Mouse (Mus musculus) neural tube, embryonic 12.5 days (tissue): Measurements from ENCODE around the gene Ring1. TPM values are rescaled to one million over a fixed set of nuclear protein-coding genes. Genes with fewer than 3 reads are reported as not detected.

Experiments used
- ATAC-seq: fragments of 200-750 bp; cut with Nextera tagmentation; 2 replicates; pipeline ENCODE4 v1.8.0; 2017; ENCODE audit warnings: low read depth, mild to moderate bottlenecking, moderate TSS enrichment, moderate library complexity; ENCODE audit not compliant: low FRiP score
- H3K27ac ChIP-seq: fragments of 300-500 bp; sonication (generic); 2 replicates; pipeline ENCODE4 v1.5.1; 2016
- H3K27me3 ChIP-seq: fragments of 300-500 bp; sonication (generic); replicated peaks from 2 replicates; pipeline ENCODE4 v1.6.1; 2016; ENCODE audit warnings: mild to moderate bottlenecking
- H3K36me3 ChIP-seq: fragments of 300-500 bp; sonication (generic); 2 replicates; pipeline ENCODE4 v1.6.1; 2016; ENCODE audit warnings: mild to moderate bottlenecking
- H3K4me1 ChIP-seq: fragments of 300-500 bp; sonication (generic); 2 replicates; pipeline ENCODE4 v1.6.1; 2016
- H3K4me2 ChIP-seq: fragments of 300-500 bp; sonication (generic); replicated peaks from 2 replicates; pipeline ENCODE4 v1.6.1; 2016; ENCODE audit warnings: mild to moderate bottlenecking
- H3K4me3 ChIP-seq: fragments of 300-500 bp; sonication (generic); 2 replicates; pipeline ENCODE4 v1.5.1; 2016
- H3K9ac ChIP-seq: fragments of 300-500 bp; sonication (generic); 2 replicates; pipeline ENCODE4 v1.6.1; 2016; ENCODE audit warnings: mild to moderate bottlenecking
- H3K9me3 ChIP-seq: fragments of 300-500 bp; sonication (generic); 2 replicates; pipeline ENCODE4 v1.6.1; 2016; ENCODE audit warnings: mild to moderate bottlenecking
- WGBS: fragments of 180-500 bp; shearing (Covaris S2); methylation state at CpG from one replicate; pipeline ENCODE4 v1.1.7; 2016; 5-methylcytosine and 5-hydroxymethylcytosine counted together
- polyA plus RNA-seq: library from polyadenylated mRNA; unstranded; fragments of >200 nt; fragmentation: Nextera tagmentation; extraction: Ambion mirVana; gene quantifications from 2 replicates; pipeline ENCODE4 v1.2.1, GENCODE M21; 2016

Gene Ring1
- polyA plus RNA-seq, 1 experiment from 2014 or later: 30.7 TPM

DNA sequence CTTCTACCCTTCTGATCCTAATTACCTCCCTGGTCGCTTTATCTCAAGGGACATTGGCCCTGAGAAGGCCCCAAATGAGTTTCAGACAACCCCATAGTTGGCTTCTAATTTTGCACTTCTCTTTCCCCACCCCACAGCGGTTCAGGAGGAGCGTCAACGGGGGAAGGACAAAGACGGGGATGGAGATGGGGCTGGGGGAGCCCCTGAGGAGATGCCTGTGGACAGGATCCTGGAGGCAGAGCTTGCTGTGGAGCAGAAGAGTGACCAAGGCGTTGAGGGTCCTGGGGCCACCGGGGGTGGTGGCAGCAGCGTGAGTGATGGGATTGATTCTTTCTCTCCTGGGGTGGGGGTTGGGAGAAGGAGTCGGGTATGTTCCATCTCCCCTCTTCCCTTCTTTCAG lies 11.0 kb upstream of the Ring1 start:
- Histone ChIP-seq H3K4me2 (no peak overlapping the region), H3K9ac (no peak overlapping the region), H3K4me1 (peaks cover 48% of the 10 kb centered on the region), H3K27ac (no peak overlapping the region), H3K36me3 (peaks cover 42% of the 10 kb centered on the region), H3K9me3 (no peaks in the 10 kb centered on the region), H3K4me3 (no peak overlapping the region), H3K27me3 (no peaks in the 10 kb centered on the region)
- 92% methylated on average over 9 of the region's 9 CpGs for WGBS
- no peak for ATAC-seq

DNA sequence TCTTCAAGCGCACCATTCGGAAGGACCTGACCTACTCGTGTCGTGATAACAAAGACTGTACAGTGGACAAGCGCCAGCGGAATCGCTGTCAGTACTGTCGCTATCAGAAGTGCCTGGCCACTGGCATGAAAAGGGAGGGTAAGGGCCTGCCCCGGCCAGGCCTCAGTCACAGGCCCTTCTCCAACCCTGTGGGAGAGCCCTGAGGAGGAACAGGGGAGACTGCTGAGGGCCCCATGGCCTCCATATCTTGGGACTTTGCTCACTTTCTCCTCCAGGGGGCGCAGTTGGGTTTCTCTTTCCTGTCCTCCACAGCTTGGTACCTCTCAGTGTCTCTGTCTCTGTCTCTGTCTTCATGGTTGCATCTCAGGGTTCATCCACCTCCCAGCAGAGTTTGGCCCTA lies 9.6 kb upstream of the Ring1 start:
- no peaks in the 10 kb centered on the region for H3K9me3 ChIP-seq
- H3K27me3 ChIP-seq: no peaks in the 10 kb centered on the region
- no peak overlapping the region for H3K4me3 ChIP-seq
- H3K27ac ChIP-seq: no peak overlapping the region
- WGBS: 76% methylated on average over 10 of the region's 10 CpGs
- H3K36me3 ChIP-seq: peaks cover 53% of the 10 kb centered on the region
- peaks cover 50% of the 10 kb centered on the region for H3K4me1 ChIP-seq
- no peak overlapping the region for H3K9ac ChIP-seq
- ATAC-seq: no peak
- 0 out of 2 replicates have a peak overlapping the region, but pooled peaks have one; percentile 3 for H3K4me2 ChIP-seq

DNA sequence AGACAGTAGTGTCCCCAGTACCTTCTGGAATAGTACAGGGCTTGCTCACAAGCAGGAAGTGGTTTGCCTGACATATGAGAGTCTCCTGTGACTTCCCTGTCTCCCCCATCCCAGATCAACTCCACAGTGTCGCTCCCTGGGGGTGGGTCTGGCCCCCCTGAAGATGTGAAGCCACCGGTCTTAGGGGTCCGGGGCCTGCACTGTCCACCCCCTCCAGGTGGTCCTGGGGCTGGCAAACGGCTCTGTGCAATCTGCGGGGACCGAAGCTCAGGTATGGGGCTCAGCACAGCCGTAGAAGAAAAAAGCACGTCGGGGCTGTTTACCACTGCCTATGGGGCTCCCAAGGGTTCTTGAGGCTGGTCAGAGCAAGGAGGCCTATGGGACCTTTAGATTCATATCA lies 9.0 kb upstream of the Ring1 start:
- no peaks in the 10 kb centered on the region for H3K27me3 ChIP-seq
- H3K9me3 ChIP-seq: no peaks in the 10 kb centered on the region
- no peak overlapping the region for H3K4me3 ChIP-seq
- peak overlapping the region; percentile 98 for H3K4me2 ChIP-seq
- 90% methylated on average over 9 of the region's 9 CpGs for WGBS
- ATAC-seq: no peak
- no peak overlapping the region for H3K27ac ChIP-seq
- peaks cover 59% of the 10 kb centered on the region for H3K36me3 ChIP-seq
- peaks cover 50% of the 10 kb centered on the region for H3K4me1 ChIP-seq
- H3K9ac ChIP-seq: no peak overlapping the region

DNA sequence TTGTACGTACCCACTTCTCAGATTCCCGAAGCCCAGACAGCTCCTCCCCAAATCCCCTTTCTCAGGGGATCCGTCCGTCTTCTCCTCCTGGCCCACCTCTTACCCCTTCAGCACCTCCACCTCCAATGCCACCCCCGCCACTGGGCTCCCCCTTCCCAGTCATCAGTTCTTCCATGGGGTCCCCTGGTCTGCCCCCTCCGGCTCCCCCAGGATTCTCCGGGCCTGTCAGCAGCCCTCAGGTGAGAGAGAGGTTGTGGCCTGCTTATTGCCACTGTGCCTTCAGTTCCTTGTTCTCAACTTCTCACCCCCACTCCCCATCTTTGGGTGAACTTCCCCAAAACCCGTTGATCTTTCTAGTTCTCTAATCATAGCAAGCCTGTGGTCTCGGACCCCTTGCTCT lies 8.3 kb upstream of the Ring1 start:
- Histone ChIP-seq H3K9ac (peak overlapping the region; percentile 97), H3K4me2 (peak overlapping the region; percentile 98), H3K36me3 (peaks cover 59% of the 10 kb centered on the region), H3K9me3 (no peaks in the 10 kb centered on the region), H3K4me3 (peak overlapping the region; percentile 94), H3K27ac (no peak overlapping the region; the same call in 1 of the 2 replicates), H3K27me3 (no peaks in the 10 kb centered on the region), H3K4me1 (peaks cover 50% of the 10 kb centered on the region)
- 56% methylated on average over 9 of the region's 9 CpGs for WGBS
- no peak for ATAC-seq

DNA sequence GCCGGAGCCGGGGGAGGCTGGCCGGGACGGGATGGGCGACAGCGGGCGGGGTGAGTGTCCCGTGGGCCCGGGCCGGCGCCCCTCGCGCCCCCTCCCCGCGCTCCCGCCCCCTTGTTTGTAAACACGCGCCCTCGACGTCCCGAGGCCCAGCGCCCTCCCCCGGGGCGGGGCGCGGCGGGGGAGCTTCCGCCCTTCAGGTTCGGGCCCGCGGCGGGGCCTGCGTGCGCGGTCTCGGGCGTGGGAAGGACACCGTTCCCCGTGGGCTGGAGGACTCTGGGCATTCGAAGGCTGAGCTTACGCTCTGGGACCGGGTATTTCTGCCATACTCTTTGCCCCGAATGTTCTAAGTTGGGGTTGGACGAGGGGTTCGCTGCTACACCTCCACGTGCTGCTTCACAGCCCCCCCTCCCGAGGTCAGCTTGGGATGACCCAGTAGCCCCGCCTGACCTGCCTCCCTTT lies 7.7 kb upstream of the Ring1 start:
- peak overlapping the region; percentile 96 for H3K27ac ChIP-seq
- H3K36me3 ChIP-seq: peaks cover 53% of the 10 kb centered on the region
- H3K27me3 ChIP-seq: no peaks in the 10 kb centered on the region
- H3K9me3 ChIP-seq: no peaks in the 10 kb centered on the region
- peaks cover 54% of the 10 kb centered on the region for H3K4me1 ChIP-seq
- peak overlapping the region; percentile 98 for H3K4me2 ChIP-seq
- H3K9ac ChIP-seq: peak overlapping the region; percentile 97
- peak overlapping the region; percentile 94 for H3K4me3 ChIP-seq
- ATAC-seq: no peak
- WGBS: under 1% methylated on average over 47 of the region's 48 CpGs

DNA sequence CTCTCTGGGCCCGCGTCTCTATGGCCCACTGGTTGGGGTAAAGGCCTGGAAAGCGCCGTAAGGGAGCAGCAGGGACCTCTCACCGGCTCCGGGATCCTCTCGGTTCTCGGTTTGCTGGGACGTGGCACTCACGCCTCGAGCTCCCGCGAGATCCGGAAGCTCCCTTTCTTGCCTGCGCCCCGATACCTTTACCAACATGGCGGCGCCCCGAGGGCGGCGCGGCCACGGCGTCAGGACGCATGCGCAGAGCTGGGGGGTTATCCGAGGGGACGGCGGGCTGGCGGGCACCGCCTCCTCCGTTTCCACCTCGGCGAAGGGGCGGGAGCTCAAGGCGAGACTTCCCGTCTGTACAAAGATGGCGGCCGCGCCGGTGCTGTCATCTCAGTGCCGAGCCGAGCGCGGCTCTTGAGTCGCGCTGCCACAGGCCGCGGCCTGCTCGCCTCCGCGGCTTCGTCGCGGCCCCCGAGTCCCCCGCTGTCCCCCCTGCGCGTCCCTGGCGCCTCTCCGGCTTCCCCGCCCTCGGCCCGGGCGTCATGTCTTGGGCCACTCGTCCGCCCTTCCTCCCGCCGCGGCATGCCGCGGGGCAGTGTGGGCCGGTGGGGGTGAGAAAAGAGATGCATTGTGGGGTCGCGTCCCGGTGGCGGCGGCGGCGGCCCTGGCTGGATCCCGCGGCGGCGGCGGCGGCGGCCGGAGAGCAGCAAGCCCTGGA lies 7.1 kb upstream of the Ring1 start, which contains the start of the genes Slc39a7 and Rxrb:
Gene Slc39a7, minus strand, starts transcription at position 218 of the 709 bp plus-strand sequence.
Gene Rxrb, plus strand, starts transcription at position 348 of the 709 bp plus-strand sequence.
- no peaks in the 10 kb centered on the region for H3K9me3 ChIP-seq
- peaks cover 59% of the 10 kb centered on the region for H3K4me1 ChIP-seq
- peak within 1 kb of the TSS; percentile 98 for H3K4me2 ChIP-seq
- H3K4me3 ChIP-seq: peak within 1 kb of the TSS; percentile 94
- H3K27ac ChIP-seq: peak within 1 kb of the TSS; percentile 96
- peaks cover 47% of the 10 kb centered on the region for H3K36me3 ChIP-seq
- under 1% methylated on average over 85 of the region's 88 CpGs for WGBS
- peak; percentile 73 for ATAC-seq
- H3K27me3 ChIP-seq: no peaks in the 10 kb centered on the region
- peak within 1 kb of the TSS; percentile 97 for H3K9ac ChIP-seq

DNA sequence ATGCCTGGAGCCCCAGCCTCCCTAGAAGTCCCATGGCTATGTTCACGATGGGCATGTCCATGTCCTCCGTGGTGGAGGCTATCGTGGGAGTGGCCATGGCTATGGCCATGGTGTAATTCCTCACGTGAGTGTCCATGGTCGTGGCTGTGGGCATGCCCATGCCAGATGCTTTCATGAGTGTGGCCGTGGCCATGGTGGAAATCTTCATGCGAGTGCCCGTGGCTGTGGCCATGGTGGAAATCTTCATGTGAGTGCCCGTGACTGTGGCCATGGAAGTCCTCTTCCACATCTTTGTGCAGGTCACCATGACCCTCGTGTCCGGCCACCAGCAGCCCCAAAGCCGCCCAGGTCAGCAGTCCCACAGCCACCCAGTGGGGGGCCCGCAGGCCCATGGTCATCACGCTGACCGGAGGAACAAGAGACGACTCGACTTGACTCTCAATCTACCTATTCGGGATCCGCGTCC lies 6.4 kb upstream of the Ring1 start:
- WGBS: 6% methylated on average over 20 of the region's 20 CpGs
- no peak for ATAC-seq
- Histone ChIP-seq H3K4me2 (peak overlapping the region; percentile 98), H3K4me1 (peaks cover 67% of the 10 kb centered on the region), H3K36me3 (peaks cover 39% of the 10 kb centered on the region), H3K9me3 (no peaks in the 10 kb centered on the region), H3K4me3 (peak overlapping the region; percentile 94), H3K9ac (peak overlapping the region; percentile 97), H3K27ac (peak overlapping the region; percentile 96), H3K27me3 (no peaks in the 10 kb centered on the region)

DNA sequence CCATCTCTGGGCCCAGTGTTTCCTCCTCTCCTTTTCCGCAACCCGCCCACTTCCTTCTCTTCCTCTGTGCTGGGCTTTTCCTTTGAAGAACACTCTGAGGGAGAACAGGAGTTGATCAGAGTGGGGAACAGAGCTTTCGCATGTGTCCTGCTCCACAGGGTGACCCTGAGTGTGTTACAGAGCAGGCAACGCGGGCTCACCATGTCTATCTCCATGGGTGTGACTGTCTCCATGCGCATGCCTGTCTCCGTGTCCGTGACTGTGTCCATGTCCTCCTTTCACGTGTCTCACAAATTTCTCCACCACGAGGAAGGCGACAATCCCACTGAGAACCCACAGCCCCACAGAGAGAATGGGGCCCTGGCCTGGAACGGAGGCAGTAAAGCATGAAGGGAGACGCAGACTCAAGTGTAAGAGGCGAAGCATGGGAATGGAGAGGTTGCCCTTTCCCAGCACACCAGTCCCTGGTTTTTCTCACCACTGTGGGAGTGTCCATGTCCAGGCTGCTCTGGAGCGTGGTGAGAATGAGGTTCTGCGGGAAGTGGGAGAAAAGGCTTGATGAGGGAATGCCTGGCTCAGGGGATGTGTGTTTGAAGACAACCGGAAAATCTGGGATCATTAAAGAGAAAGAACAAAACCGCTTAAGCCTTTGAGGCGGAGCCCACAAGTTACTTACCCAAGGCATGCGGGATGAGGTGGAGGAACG lies 5.6 kb upstream of the Ring1 start:
- Histone ChIP-seq H3K4me2 (peak overlapping the region; percentile 98), H3K4me1 (peaks cover 75% of the 10 kb centered on the region), H3K27ac (no peak overlapping the region), H3K9me3 (no peaks in the 10 kb centered on the region), H3K9ac (peak overlapping the region; percentile 97), H3K4me3 (peak overlapping the region; percentile 94), H3K36me3 (peaks cover 31% of the 10 kb centered on the region), H3K27me3 (no peaks in the 10 kb centered on the region)
- WGBS: 78% methylated on average over 21 of the region's 21 CpGs
- no peak for ATAC-seq

DNA sequence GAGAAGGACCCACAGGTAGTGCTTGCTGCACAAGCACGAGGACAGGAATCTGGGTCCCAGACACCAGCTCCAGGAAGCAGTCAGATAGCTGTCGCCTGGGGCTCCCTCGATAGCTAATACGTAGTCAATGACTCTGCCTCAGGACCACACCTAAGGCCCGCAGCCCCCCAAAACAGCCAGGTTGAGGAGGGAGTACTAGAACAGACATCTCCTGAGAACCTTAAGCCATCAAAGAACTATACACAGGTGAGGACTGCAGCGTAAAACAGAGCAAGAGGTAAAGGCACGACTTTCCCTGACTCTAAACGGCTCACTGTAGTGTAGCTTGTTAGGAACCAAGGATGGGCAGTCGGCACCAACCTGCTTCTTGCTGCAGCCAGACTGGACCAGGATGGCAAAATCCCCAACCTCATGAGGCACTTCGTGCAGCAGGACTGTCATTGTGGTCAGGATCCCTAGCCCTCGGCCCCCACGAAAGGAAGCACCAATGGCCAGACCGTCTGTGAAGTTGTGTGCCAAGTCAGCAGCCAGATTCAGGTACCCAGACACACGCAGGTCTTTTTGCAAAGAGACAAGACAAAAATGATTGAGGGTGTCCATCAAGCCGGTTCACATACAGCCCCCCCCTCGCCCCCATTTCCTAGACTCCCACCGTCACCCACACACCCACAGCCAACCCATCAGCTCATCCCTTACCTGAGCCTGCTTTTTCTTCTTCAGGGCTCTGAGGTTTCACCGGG lies 4.8 kb upstream of the Ring1 start:
- WGBS: 88% methylated on average over 18 of the region's 18 CpGs
- H3K4me2 ChIP-seq: peak overlapping the region; percentile 98
- no peaks in the 10 kb centered on the region for H3K9me3 ChIP-seq
- peak overlapping the region; percentile 97; the same call in 1 of the 2 replicates for H3K9ac ChIP-seq
- no peak overlapping the region for H3K27ac ChIP-seq
- no peaks in the 10 kb centered on the region for H3K27me3 ChIP-seq
- no peak for ATAC-seq
- peak overlapping the region; percentile 94; the same call in 1 of the 2 replicates for H3K4me3 ChIP-seq
- peaks cover 76% of the 10 kb centered on the region for H3K4me1 ChIP-seq
- H3K36me3 ChIP-seq: peaks cover 25% of the 10 kb centered on the region

DNA sequence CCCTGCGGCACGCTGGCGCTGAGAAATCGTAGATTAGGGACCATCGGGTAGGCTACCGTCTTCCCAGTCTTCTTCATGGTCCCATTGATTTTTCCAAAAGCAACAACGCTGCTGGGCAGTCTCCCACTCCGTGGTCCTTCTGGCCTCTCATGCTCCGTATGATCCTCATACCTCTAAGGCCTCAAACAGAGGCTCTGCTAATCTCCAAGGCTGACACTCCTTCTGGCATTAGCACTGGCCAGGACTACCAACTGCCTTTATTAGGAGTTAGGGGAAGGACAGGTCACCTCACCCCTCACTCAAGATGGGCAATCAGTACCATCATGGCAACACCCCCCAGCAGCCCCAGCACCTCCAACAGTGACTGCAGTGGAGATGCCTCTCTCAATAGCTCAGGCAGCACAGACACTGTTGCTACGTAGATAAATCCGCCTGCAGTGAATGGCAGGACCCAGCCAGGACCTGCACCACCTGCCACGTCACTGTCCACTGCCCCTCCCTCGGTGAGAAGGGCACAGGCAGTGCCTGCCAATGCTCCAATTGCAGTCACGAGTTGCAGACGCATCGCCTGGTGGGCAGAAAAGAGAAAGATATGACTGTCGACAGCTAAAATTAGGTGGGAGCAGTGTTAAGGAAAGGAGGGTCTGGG lies 4.1 kb upstream of the Ring1 start:
- H3K9ac ChIP-seq: no peak overlapping the region
- peak overlapping the region; percentile 98 for H3K4me2 ChIP-seq
- H3K27me3 ChIP-seq: no peaks in the 10 kb centered on the region
- H3K27ac ChIP-seq: peak overlapping the region; percentile 33; the same call in 1 of the 2 replicates
- peaks cover 20% of the 10 kb centered on the region for H3K36me3 ChIP-seq
- ATAC-seq: no peak
- 0 out of 2 replicates have a peak overlapping the region, but pooled peaks have one; percentile 61 for H3K4me3 ChIP-seq
- peaks cover 76% of the 10 kb centered on the region for H3K4me1 ChIP-seq
- 49% methylated on average over 17 of the region's 17 CpGs for WGBS
- H3K9me3 ChIP-seq: no peaks in the 10 kb centered on the region

DNA sequence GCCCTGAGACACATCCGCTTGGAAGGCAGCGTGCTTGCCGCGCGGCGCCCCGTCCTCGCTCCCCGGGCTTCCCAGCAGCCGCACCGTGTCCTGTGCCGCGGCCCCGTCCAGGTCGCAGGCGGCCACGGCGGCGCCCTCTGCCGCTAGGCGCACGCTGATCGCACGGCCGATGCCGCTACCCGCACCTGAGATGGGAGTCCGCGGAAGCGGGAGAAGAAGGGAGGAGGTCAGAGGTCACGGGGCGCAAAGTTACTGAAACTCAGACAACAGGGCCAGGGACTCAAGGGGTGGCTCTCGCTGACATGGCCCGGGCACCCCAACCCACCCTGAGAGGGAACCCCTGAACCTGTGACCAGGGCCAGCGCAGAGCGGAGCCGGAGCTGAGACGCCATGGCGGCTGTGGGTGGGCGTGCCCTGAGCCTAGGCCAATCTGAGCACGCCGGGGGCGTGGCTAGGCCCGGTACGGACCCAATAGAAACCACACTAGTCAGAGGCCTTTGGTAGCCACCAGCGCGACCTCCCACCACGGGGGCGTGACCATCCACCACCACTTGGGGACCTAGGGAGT lies 3.3 kb upstream of the Ring1 start, which contains the start of gene H2-Ke6:
Gene H2-Ke6, minus strand, starts transcription at position 405 of the 568 bp plus-strand sequence.
- Histone ChIP-seq H3K4me1 (peaks cover 72% of the 10 kb centered on the region), H3K4me3 (peak within 1 kb of the TSS; percentile 61), H3K9ac (peak within 1 kb of the TSS; percentile 96), H3K27ac (peak within 1 kb of the TSS; percentile 84), H3K27me3 (no peaks in the 10 kb centered on the region), H3K36me3 (peaks cover 26% of the 10 kb centered on the region), H3K9me3 (no peaks in the 10 kb centered on the region), H3K4me2 (peak within 1 kb of the TSS; percentile 98)
- peak; percentile 54 for ATAC-seq
- WGBS: under 1% methylated on average over 45 of the region's 49 CpGs
